Mouse (Mus musculus): ENCODE results near the gene Rnf126. TPM values are rescaled to one million over a fixed set of nuclear protein-coding genes. Genes with fewer than 3 reads are reported as not detected.

The Rnf126 gene
- polyA plus RNA-seq, 1 experiment from 2014 or later: 21.2 TPM

- WGBS (ENCODE audit: missing documents): 91% methylated on average over 11 of the region's 11 CpGs
- Histone ChIP-seq H3K36me3 (ENCODE audit: inconsistent target) (peaks cover 60% of the 10 kb centered on the region), H3K27ac (no peak overlapping the region), H3K4me3 (ENCODE audit: inconsistent target) (no peak overlapping the region), H3K79me2 (ENCODE audit: inconsistent target) (peaks cover 7% of the 10 kb centered on the region; the same call in 1 of the 2 replicates)
These were observed 25.9 kb downstream of the Rnf126 start for GRCm38 (mm10) chr10:79740863-79741262.

DNA sequence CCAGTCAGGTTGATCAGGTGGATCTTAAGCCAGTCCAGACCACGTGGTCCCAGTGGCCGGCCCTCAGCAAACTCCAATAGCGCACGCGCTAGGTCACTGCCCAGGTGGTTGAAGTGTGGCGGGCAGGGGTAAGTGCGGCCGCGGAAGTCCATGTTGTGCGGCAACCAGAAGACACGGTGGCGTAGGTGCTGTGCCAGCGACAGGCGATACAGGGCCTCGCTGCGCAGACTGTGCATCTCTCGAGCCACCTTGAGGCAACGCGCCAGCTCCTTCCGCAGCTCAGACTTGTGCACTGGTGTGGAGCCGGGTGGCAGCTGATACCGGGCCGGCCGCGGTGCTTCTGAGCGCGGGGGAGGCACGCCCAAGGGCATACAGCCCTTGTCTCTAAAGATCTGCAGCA lies 27.5 kb downstream of the Rnf126 start:
- H3K36me3 ChIP-seq (ENCODE audit: inconsistent target): peaks cover 61% of the 10 kb centered on the region
- WGBS (ENCODE audit: missing documents): 96% methylated on average over 28 of the region's 28 CpGs
- H3K27ac ChIP-seq: no peak overlapping the region
- no peaks in the 10 kb centered on the region for H3K79me2 ChIP-seq (ENCODE audit: inconsistent target)
- H3K4me3 ChIP-seq (ENCODE audit: inconsistent target): no peak overlapping the region

DNA sequence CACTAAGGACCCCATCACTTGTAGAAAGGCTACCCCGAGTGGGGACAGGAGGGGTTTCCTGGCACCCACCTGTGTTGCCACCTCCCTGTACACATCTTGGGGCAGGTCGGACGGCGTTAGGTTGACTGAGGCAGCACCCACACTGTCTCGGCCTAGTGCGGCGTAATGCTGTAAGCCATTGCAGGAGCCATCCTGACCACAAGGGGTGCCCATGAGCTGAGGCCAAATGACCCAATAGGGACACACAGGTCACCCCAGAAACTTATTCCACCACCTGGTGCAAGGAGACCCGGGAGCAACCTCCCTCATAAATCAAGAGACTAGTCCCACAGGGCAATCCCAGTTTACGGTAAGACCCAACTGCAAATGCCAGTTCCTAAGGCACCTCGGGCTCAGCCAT lies 28.5 kb downstream of the Rnf126 start:
- Histone ChIP-seq H3K27ac (no peak overlapping the region), H3K36me3 (ENCODE audit: inconsistent target) (peaks cover 61% of the 10 kb centered on the region), H3K4me3 (ENCODE audit: inconsistent target) (no peak overlapping the region), H3K79me2 (ENCODE audit: inconsistent target) (no peaks in the 10 kb centered on the region)
- 98% methylated on average over 10 of the region's 10 CpGs for WGBS (ENCODE audit: missing documents)

GRCm38 (mm10) chr10:79736706-79737105 lies 30.0 kb downstream of the Rnf126 start:
- Histone ChIP-seq H3K36me3 (ENCODE audit: inconsistent target) (peaks cover 56% of the 10 kb centered on the region), H3K79me2 (ENCODE audit: inconsistent target) (no peaks in the 10 kb centered on the region), H3K4me3 (ENCODE audit: inconsistent target) (no peak overlapping the region), H3K27ac (no peak overlapping the region)
- 93% methylated on average over 8 of the region's 14 CpGs for WGBS (ENCODE audit: missing documents)

- Histone ChIP-seq H3K4me3 (ENCODE audit: inconsistent target) (no peak overlapping the region), H3K79me2 (ENCODE audit: inconsistent target) (no peaks in the 10 kb centered on the region), H3K36me3 (ENCODE audit: inconsistent target) (peaks cover 42% of the 10 kb centered on the region), H3K27ac (no peak overlapping the region)
- WGBS (ENCODE audit: missing documents): 87% methylated on average over 29 of the region's 52 CpGs
These were observed 31.4 kb downstream of the Rnf126 start for GRCm38 (mm10) chr10:79735361-79735760.

GRCm38 (mm10) chr10:79733847-79734246 lies 32.9 kb downstream of the Rnf126 start:
- no peak overlapping the region for H3K4me3 ChIP-seq (ENCODE audit: inconsistent target)
- no peaks in the 10 kb centered on the region for H3K79me2 ChIP-seq (ENCODE audit: inconsistent target)
- peaks cover 37% of the 10 kb centered on the region for H3K36me3 ChIP-seq (ENCODE audit: inconsistent target)
- no peak overlapping the region for H3K27ac ChIP-seq
- WGBS (ENCODE audit: missing documents): 99% methylated on average over 15 of the region's 15 CpGs

DNA sequence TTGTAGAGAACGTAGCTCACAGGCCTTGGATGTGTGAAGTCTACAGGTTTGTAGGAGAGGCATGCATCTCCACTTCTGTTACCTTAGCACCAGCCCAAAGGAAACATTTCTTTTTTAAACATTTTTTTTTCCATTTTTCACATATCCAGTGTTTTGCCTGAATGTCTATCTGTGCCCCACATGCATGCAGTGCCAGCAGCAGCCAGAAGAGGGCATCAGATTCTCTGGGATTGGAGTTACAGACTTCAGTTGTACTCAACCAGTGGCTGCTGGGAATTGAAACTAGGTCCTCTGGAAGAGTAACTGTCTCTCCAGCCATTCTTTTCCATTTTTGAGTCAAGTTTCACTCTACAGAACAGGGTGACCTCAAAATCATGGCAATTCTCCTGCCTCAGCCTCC lies 34.3 kb downstream of the Rnf126 start:
- Histone ChIP-seq H3K36me3 (ENCODE audit: inconsistent target) (peaks cover 26% of the 10 kb centered on the region), H3K79me2 (ENCODE audit: inconsistent target) (no peaks in the 10 kb centered on the region), H3K4me3 (ENCODE audit: inconsistent target) (no peak overlapping the region), H3K27ac (no peak overlapping the region)
- WGBS (ENCODE audit: missing documents): 92% methylated on average over 1 of the region's 1 CpGs

GRCm38 (mm10) chr10:79729357-79729965 lies 37.3 kb downstream of the Rnf126 start:
- 59% methylated on average over 13 of the region's 13 CpGs for WGBS (ENCODE audit: missing documents)
- no peaks in the 10 kb centered on the region for H3K79me2 ChIP-seq (ENCODE audit: inconsistent target)
- H3K4me3 ChIP-seq (ENCODE audit: inconsistent target): no peak overlapping the region
- peaks cover 7% of the 10 kb centered on the region; the same call in 1 of the 2 replicates for H3K36me3 ChIP-seq (ENCODE audit: inconsistent target)
- no peak overlapping the region for H3K27ac ChIP-seq

GRCm38 (mm10) chr10:79728323-79729249 lies 38.2 kb downstream of the Rnf126 start:
- no peaks in the 10 kb centered on the region for H3K79me2 ChIP-seq (ENCODE audit: inconsistent target)
- no peaks in the 10 kb centered on the region for H3K36me3 ChIP-seq (ENCODE audit: inconsistent target)
- 70% methylated on average over 25 of the region's 28 CpGs for WGBS (ENCODE audit: missing documents)

GRCm38 (mm10) chr10:79726090-79726489 lies 40.7 kb downstream of the Rnf126 start:
- 39% methylated on average over 10 of the region's 11 CpGs for WGBS (ENCODE audit: missing documents)
- Histone ChIP-seq H3K4me3 (ENCODE audit: inconsistent target) (no peak overlapping the region), H3K27ac (no peak overlapping the region), H3K79me2 (ENCODE audit: inconsistent target) (no peaks in the 10 kb centered on the region), H3K36me3 (ENCODE audit: inconsistent target) (no peaks in the 10 kb centered on the region)

More at GRCm38 (mm10) chr10:79728323-79729249, 38.2 kb downstream of the Rnf126 start:
- Histone ChIP-seq H3K4me3 (ENCODE audit: inconsistent target) (no peak overlapping the region), H3K27ac (no peak overlapping the region)

DNA sequence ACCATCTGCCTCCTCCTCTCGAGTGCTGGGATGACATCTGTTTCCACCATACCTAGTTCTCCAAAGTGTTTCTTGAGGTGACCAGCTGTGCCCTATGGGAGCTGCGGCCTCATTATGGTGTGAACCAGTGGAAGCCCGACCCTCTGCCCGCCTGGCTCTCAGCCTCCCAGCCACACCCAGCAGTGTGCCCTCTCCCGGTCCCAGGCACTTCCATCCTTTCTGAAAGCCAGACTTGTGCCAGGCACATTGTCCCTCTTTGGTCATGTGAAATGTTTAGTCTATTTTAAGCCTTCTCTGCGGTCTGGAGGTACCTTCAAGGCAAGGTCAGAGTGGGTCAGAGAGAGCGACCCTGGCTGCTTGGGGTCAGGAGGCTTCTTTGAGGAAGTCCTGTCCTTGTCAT lies 43.1 kb downstream of the Rnf126 start:
- Histone ChIP-seq H3K36me3 (ENCODE audit: inconsistent target) (no peaks in the 10 kb centered on the region), H3K79me2 (ENCODE audit: inconsistent target) (no peaks in the 10 kb centered on the region), H3K27ac (no peak overlapping the region), H3K4me3 (ENCODE audit: inconsistent target) (no peak overlapping the region)
- 77% methylated on average over 7 of the region's 7 CpGs for WGBS (ENCODE audit: missing documents)

- Histone ChIP-seq H3K79me2 (ENCODE audit: inconsistent target) (no peaks in the 10 kb centered on the region), H3K4me3 (ENCODE audit: inconsistent target) (no peak overlapping the region), H3K27ac (no peak overlapping the region), H3K36me3 (ENCODE audit: inconsistent target) (no peaks in the 10 kb centered on the region)
- 74% methylated on average over 6 of the region's 6 CpGs for WGBS (ENCODE audit: missing documents)
These were observed 43.7 kb downstream of the Rnf126 start for GRCm38 (mm10) chr10:79723047-79723446.

DNA sequence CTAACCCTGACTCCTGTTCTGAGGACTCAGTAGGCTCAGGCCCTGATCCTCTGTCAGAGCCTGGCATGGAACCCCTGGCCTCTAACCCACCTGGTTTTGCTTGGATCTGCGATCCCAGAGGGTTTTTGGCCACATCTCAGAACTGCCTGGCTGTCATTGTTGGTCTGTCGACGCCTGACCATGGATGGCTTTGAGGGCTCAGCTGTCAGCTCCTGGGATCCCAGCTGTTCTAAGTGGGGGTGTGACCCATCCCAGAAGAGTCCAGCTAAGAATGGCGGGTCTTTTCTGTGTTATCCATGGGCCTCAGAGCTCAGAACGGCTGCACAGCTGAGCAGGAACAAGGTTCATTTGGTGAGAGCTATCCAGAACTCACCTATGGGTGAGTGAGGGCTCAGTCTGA lies 45.7 kb downstream of the Rnf126 start:
- WGBS (ENCODE audit: missing documents): 73% methylated on average over 5 of the region's 5 CpGs
- Histone ChIP-seq H3K4me3 (ENCODE audit: inconsistent target) (no peak overlapping the region), H3K79me2 (ENCODE audit: inconsistent target) (no peaks in the 10 kb centered on the region), H3K36me3 (ENCODE audit: inconsistent target) (no peaks in the 10 kb centered on the region), H3K27ac (no peak overlapping the region)

DNA sequence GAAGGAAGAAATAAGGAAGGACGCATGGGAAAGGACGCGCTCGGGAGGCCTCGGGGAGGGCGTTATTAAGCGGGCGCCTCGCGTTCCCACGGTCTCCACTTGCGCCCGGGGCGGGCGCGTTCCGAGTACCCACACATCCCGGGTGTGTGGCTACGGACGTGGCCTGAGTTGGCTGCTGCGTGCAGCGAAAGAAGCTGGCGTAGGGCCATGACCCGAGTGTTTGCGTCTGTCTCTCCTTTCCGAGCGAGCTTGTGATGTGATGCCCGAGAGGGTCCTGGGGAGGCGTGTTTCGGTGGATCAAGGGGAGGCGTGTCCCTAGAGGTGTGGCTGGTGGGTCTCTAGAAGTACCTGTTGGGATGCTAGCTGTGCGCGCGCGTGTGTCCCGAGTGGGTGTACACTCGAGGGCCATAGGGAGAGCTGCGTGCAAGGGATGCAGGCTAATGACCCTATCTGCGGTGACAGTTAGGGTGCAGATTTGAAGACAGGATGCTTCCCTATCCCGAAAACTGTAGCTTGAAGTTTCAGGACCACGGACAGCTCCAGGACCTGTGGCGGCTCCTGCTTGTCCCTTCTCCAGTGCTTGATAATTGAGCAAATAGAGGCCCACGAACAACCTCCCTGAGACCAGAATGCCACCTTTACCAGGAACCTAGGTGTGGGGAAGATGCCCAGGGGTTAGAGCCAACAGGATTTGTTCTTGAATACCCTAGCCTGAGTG lies 49.0 kb downstream of the Rnf126 start:
- 6% methylated on average over 29 of the region's 43 CpGs for WGBS (ENCODE audit: missing documents)
- Histone ChIP-seq H3K27ac (no peak overlapping the region), H3K4me3 (ENCODE audit: inconsistent target) (no peak overlapping the region), H3K36me3 (ENCODE audit: inconsistent target) (no peaks in the 10 kb centered on the region), H3K79me2 (ENCODE audit: inconsistent target) (no peaks in the 10 kb centered on the region)

DNA sequence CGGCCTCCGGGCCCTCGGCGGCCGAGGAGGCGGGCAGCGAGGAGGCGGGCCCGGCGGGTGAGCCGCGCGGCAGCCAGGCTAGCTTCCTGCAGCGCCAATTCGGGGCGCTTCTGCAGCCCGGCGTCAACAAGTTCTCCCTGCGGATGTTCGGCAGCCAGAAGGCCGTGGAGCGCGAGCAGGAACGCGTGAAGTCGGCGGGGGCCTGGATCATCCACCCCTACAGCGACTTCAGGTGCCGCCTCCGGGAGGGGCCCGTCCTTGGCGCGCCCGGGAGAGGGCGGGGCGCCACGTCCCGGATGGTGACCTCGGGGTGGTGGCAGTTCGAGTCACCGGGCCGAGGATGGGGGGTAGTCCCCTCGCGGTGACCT lies 49.8 kb downstream of the Rnf126 start:
- Histone ChIP-seq H3K36me3 (ENCODE audit: inconsistent target) (0 out of 2 replicates have a peak, but pooled peaks cover under 1% of the 10 kb centered on the region), H3K4me3 (ENCODE audit: inconsistent target) (no peak overlapping the region), H3K79me2 (ENCODE audit: inconsistent target) (no peaks in the 10 kb centered on the region), H3K27ac (no peak overlapping the region)
- 0% methylated on average over 42 of the region's 44 CpGs for WGBS (ENCODE audit: missing documents)
